Mouse (Mus musculus) left cerebral cortex, postnatal 25 days (tissue): Measurements from ENCODE around the gene Mogat1. TPM values are rescaled to one million over a fixed set of nuclear protein-coding genes. Genes with fewer than 3 reads are reported as not detected.

Experiments
- total RNA-seq, 2 experiments: library from RNA; stranded (reverse); gene quantifications; 2 replicates each; pipeline ENCODE4 v1.2.3; 2021

Mogat1 gene
- total RNA-seq, 2 experiments from 2014 or later = not detected

Other genes starting within 250 kb of the Mogat1 start
- 1 to 10 TPM; 7.7 to 8.9 TPM for gene Sgpp2, start 200.6 kb upstream of the Mogat1 start, total RNA-seq
- 10 to 100 TPM; 59.5 to 64.6 TPM for gene Farsb, start 22.1 kb upstream of the Mogat1 start, total RNA-seq
- gene BC035947, start 1.2 kb downstream of the Mogat1 start, total RNA-seq = under 1 TPM; 0.21 to 0.71 TPM
- gene Acsl3, start 146.8 kb downstream of the Mogat1 start, total RNA-seq = 100 to 1,000 TPM; 157 to 167 TPM
- gene Utp14b, start 147.0 kb downstream of the Mogat1 start, total RNA-seq = 10 to 100 TPM; 14.3 to 15.3 TPM